Mouse (Mus musculus) neural tube, embryonic 12.5 days (tissue): ENCODE data around the gene Skp2. TPM values are rescaled to one million over a fixed set of nuclear protein-coding genes. Genes with fewer than 3 reads are reported as not detected.

ENCODE experiments used
- ATAC-seq: fragments of 200-750 bp; cut with Nextera tagmentation; 2 replicates; pipeline ENCODE4 v1.8.0; 2017; ENCODE audit warnings: low read depth, mild to moderate bottlenecking, moderate TSS enrichment, moderate library complexity; ENCODE audit not compliant: low FRiP score
- H3K27ac ChIP-seq: fragments of 300-500 bp; sonication (generic); 2 replicates; pipeline ENCODE4 v1.5.1; 2016
- H3K27me3 ChIP-seq: fragments of 300-500 bp; sonication (generic); replicated peaks from 2 replicates; pipeline ENCODE4 v1.6.1; 2016; ENCODE audit warnings: mild to moderate bottlenecking
- H3K36me3 ChIP-seq: fragments of 300-500 bp; sonication (generic); 2 replicates; pipeline ENCODE4 v1.6.1; 2016; ENCODE audit warnings: mild to moderate bottlenecking
- H3K4me1 ChIP-seq: fragments of 300-500 bp; sonication (generic); 2 replicates; pipeline ENCODE4 v1.6.1; 2016
- H3K4me2 ChIP-seq: fragments of 300-500 bp; sonication (generic); replicated peaks from 2 replicates; pipeline ENCODE4 v1.6.1; 2016; ENCODE audit warnings: mild to moderate bottlenecking
- H3K4me3 ChIP-seq: fragments of 300-500 bp; sonication (generic); 2 replicates; pipeline ENCODE4 v1.5.1; 2016
- H3K9ac ChIP-seq: fragments of 300-500 bp; sonication (generic); 2 replicates; pipeline ENCODE4 v1.6.1; 2016; ENCODE audit warnings: mild to moderate bottlenecking
- H3K9me3 ChIP-seq: fragments of 300-500 bp; sonication (generic); 2 replicates; pipeline ENCODE4 v1.6.1; 2016; ENCODE audit warnings: mild to moderate bottlenecking
- WGBS: fragments of 180-500 bp; shearing (Covaris S2); methylation state at CpG from one replicate; pipeline ENCODE4 v1.1.7; 2016; 5-methylcytosine and 5-hydroxymethylcytosine counted together
- polyA plus RNA-seq: library from polyadenylated mRNA; unstranded; fragments of >200 nt; fragmentation: Nextera tagmentation; extraction: Ambion mirVana; gene quantifications from 2 replicates; pipeline ENCODE4 v1.2.1, GENCODE M21; 2016

The Skp2 gene
- polyA plus RNA-seq, 1 experiment from 2014 or later: 66.1 TPM

DNA sequence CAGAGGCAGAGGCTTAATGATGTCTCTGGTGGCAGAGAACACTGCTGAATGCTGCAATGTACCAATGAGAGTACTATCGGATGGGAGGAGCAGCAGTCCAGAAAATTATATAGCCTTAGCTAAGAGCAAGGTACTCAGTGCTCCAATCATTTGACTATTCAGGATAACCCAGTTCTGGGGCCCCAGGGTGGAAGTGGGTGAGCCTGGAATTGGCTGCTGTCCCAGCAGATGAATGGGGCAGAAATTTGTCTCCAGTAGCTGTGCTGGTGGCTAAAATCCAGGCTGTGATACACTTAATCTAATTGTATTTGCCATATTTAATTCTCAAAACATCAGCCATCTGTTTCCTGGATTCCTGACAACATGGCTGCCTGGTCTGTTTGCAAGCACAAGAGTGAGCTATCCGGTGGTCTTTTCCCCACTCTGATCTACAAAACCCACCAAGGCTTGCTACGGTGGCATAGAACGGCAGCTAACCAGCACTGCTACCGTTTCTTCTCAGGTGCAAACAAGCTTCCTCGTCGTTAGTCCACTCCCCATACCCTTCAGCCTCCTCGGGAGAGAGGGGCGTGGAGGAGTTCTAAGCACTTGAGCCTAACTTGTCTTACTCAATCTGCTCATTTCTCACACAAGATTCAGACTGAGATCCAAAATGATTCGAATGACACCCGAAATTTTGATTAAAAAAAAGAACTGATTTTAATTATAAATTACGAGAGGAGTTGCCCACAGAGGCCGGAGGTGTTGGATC, 22.4 kb downstream of the Skp2 start:
- no peaks in the 10 kb centered on the region for H3K9me3 ChIP-seq
- WGBS: 92% methylated on average over 13 of the region's 13 CpGs

DNA sequence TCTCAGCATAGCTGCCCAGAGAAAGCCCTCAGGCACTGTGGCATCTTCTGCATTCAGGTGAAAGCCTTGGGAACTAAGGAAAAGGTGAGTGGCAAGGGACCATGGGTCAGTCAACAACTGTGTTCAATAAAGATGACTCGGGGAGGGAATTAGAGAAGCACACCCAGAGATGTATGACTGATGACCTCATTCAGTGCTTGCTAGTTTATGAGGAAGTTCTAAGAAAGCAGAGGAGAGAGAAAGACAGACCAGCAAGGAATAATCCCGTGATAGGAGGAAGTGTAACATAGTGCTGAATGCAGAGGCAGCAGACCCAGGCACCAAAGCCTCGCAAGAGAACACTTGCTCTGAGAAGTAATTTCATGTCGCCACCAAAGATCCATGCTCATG, 23.7 kb downstream of the Skp2 start:
- H3K27ac ChIP-seq: no peak overlapping the region
- H3K9me3 ChIP-seq: no peaks in the 10 kb centered on the region
- H3K4me1 ChIP-seq: no peaks in the 10 kb centered on the region
- no peaks in the 10 kb centered on the region for H3K27me3 ChIP-seq
- H3K4me3 ChIP-seq: no peak overlapping the region
- no peak overlapping the region for H3K9ac ChIP-seq
- WGBS: 89% methylated on average over 4 of the region's 4 CpGs
- no peak overlapping the region for H3K4me2 ChIP-seq
- no peak for ATAC-seq
- H3K36me3 ChIP-seq: peaks cover 52% of the 10 kb centered on the region

More for the DNA sequence above, 22.4 kb downstream of the Skp2 start:
- Histone ChIP-seq H3K4me2 (no peak overlapping the region), H3K36me3 (peaks cover 56% of the 10 kb centered on the region), H3K27me3 (no peaks in the 10 kb centered on the region), H3K27ac (no peak overlapping the region), H3K4me1 (no peaks in the 10 kb centered on the region), H3K4me3 (no peak overlapping the region), H3K9ac (no peak overlapping the region)
- no peak for ATAC-seq

DNA sequence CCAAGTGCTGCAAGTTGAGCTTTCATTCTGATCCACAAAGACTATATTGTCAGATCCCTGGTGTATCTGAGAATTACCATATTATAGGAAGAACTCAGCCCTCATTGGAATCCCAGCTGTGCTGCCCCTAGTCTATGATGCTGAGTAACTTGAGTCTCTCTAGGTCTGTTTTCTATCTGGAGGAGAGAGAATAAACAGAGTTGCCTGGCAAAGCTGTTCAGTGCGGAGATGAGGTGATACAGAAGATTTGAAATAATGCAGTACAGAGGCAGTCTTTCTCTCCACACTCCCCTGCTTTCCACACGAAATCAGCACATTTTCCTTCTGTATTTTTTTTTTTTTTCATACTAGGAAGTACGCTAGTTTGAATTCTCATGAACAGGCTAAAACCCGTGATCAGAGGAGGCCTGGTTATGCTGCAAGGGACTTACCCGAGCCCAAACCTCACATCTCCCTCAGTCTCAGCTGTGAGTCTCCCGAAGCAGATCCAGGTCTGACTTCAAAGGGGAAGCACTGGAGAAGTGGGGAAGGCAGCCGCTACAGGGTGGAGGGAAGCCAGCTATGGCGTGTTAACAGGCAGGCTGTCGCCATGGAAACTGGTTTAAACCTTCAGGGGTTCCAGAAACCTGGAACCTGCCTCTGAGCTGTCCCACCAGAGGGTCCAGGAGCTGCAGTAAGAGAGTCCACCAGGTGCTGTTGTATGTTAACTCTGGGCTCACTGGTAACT, 24.3 kb downstream of the Skp2 start:
- ATAC-seq: no peak
- WGBS: 83% methylated on average over 9 of the region's 9 CpGs
- H3K27me3 ChIP-seq: no peaks in the 10 kb centered on the region
- H3K4me2 ChIP-seq: no peak overlapping the region
- no peaks in the 10 kb centered on the region for H3K4me1 ChIP-seq
- H3K27ac ChIP-seq: no peak overlapping the region
- no peaks in the 10 kb centered on the region for H3K9me3 ChIP-seq
- peaks cover 47% of the 10 kb centered on the region for H3K36me3 ChIP-seq
- no peak overlapping the region for H3K9ac ChIP-seq
- H3K4me3 ChIP-seq: no peak overlapping the region

DNA sequence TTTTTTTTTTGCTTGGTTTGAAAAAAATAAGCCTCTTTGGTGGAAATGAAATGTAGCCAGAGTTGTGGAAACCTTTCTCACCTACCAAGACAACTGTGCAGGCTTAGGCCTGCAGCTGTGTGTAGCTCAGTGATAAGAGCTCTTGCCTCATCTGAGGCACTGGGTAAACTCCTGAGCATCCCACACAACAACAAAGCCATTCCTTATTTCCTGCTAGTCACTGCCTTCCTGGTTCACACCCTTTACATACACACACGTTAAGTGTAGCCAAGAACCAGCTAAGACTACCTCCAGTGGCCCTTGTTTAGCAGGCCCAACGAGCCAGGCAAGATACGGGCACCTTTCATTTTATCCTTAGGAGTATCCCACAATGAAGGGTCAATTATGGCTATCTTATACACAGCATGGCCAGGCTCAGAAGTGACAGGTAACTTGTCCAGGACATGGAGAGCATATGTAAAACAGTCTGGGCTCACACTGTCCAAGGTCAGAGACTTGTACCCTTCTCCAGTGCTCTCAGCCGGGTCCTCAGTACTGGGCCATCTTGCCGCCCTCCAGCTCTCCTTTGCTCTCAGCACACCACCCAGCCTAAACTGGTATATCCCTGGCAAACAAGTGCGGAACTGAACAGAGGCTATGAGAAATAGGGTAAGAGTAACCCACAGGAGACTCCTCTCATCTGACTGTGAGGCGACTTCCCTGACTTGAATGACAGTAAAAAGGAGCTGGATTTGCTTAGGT, 28.0 kb downstream of the Skp2 start:
- WGBS: 92% methylated on average over 7 of the region's 7 CpGs
- no peak overlapping the region for H3K4me2 ChIP-seq
- no peaks in the 10 kb centered on the region for H3K9me3 ChIP-seq
- H3K4me3 ChIP-seq: no peak overlapping the region
- H3K27ac ChIP-seq: no peak overlapping the region
- no peaks in the 10 kb centered on the region for H3K4me1 ChIP-seq
- H3K9ac ChIP-seq: no peak overlapping the region
- H3K27me3 ChIP-seq: no peaks in the 10 kb centered on the region
- peaks cover 71% of the 10 kb centered on the region for H3K36me3 ChIP-seq
- ATAC-seq: no peak

DNA sequence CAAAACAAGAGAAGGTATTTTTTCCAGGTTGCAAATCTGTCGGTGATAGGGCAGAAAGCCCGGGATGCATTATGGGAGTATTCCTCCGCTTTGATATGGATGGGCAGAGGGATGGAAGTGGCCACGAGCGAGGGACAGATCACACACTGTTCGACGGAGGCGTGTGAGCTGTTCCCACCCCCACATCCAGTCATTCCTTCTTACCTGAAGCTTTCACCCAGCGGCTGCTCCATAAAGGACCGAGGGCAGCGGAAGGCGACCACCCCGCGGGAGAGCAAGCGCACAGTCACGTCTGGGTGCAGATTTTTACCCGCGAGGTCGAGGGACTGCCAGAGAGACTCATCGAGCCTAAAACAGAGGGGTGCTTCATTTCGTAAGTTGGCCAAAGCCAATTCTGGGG, 30.4 kb downstream of the Skp2 start:
- WGBS: 93% methylated on average over 21 of the region's 21 CpGs
- peaks cover 72% of the 10 kb centered on the region for H3K36me3 ChIP-seq
- no peaks in the 10 kb centered on the region for H3K9me3 ChIP-seq
- no peak overlapping the region for H3K4me3 ChIP-seq
- no peaks in the 10 kb centered on the region for H3K27me3 ChIP-seq
- no peaks in the 10 kb centered on the region for H3K4me1 ChIP-seq
- H3K27ac ChIP-seq: no peak overlapping the region
- H3K9ac ChIP-seq: no peak overlapping the region
- no peak for ATAC-seq
- no peak overlapping the region for H3K4me2 ChIP-seq

DNA sequence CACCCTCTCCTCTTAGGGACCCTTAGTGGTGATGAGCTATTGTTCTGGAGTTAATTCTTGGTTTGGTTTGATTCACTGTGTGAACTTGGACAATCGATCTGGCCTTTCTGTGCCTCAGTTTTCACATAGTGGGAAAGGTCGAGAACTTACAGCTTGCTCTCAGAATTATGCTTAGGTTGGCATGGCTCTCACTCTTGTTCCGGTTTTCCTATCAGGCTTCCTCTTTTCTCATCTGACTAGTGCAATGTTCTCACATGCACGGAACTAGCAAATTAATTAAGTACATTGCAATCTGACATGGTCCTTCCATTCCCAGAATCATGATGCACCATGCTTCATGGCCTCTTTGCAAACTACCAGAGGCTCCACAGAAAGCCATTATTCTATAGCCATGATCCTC, 32.2 kb downstream of the Skp2 start:
- Histone ChIP-seq H3K9ac (no peak overlapping the region), H3K4me1 (no peaks in the 10 kb centered on the region), H3K27me3 (no peaks in the 10 kb centered on the region), H3K36me3 (peaks cover 75% of the 10 kb centered on the region), H3K4me3 (no peak overlapping the region), H3K27ac (no peak overlapping the region), H3K4me2 (no peak overlapping the region), H3K9me3 (no peaks in the 10 kb centered on the region)
- 92% methylated on average over 4 of the region's 4 CpGs for WGBS
- ATAC-seq: no peak

DNA sequence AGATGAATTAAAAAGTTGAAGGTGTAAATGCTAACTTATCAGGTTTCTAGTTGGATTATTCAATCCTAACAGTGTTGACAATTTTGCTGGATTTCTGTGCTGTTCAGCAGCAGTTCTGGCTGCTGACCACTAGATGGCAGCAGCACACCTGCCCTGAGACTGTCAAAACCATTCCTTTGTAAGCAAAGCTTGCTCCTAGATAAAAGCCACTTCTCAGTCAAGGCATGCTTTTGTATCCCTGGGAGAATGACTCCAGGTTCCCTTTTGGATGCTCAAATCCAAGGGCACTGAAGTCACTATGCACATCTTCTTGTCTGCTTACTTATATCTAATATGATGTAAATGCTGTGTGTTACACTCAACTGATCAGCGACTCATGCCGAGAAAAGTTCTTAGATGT, 35.1 kb downstream of the Skp2 start:
- WGBS: 92% methylated on average over 2 of the region's 2 CpGs
- no peak overlapping the region for H3K4me3 ChIP-seq
- H3K4me1 ChIP-seq: no peaks in the 10 kb centered on the region
- no peak overlapping the region for H3K9ac ChIP-seq
- H3K4me2 ChIP-seq: no peak overlapping the region
- H3K9me3 ChIP-seq: no peaks in the 10 kb centered on the region
- no peaks in the 10 kb centered on the region for H3K27me3 ChIP-seq
- H3K36me3 ChIP-seq: peaks cover 84% of the 10 kb centered on the region
- H3K27ac ChIP-seq: no peak overlapping the region
- peak; percentile 79 for ATAC-seq

DNA sequence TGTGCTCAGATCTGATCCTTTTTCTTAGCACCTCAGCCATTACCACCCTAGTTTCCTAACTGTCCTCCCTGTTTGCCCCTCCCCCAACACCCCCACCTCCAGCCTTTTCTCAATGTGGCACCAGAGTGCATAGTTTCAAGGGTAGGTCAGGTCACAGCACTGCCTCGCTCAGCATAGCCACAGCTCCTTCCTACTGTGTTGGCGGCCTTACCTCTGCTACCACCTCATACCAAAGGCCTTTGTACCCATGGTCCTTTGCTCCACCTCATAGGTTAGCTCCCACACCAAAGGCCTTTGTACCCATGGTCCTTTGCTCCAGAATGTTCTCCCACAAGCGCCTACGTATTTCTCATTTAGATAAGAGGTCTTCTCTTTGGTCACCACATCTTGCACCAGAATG, 36.4 kb downstream of the Skp2 start:
- H3K9ac ChIP-seq: no peak overlapping the region
- no peak overlapping the region for H3K4me2 ChIP-seq
- H3K27ac ChIP-seq: no peak overlapping the region
- no peaks in the 10 kb centered on the region for H3K4me1 ChIP-seq
- H3K4me3 ChIP-seq: no peak overlapping the region
- peaks cover 84% of the 10 kb centered on the region for H3K36me3 ChIP-seq
- ATAC-seq: no peak
- no peaks in the 10 kb centered on the region for H3K27me3 ChIP-seq
- no peaks in the 10 kb centered on the region for H3K9me3 ChIP-seq
- 93% methylated on average over 4 of the region's 4 CpGs for WGBS

DNA sequence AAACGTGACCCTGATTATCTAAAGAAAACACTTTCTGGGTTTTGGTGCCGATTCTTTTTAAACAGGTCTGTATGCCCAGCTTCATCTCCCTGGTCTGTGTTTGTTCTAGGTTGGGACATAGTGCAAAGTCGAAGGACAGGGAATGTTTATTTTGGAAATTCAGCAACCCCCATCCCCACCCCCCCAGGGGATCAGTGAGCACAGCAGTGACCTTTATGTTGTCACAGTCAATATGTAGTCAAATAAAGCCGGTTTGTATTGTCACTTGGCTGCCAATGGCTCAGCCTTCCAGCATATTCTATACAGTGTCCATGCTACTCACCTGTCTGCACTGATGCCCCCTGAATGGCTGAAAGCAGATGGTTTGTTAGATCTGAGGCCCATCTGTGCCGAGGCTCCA, 40.6 kb downstream of the Skp2 start:
- Histone ChIP-seq H3K27me3 (no peaks in the 10 kb centered on the region), H3K4me1 (no peaks in the 10 kb centered on the region), H3K4me2 (no peak overlapping the region), H3K36me3 (peaks cover 64% of the 10 kb centered on the region), H3K27ac (no peak overlapping the region), H3K9me3 (no peaks in the 10 kb centered on the region), H3K4me3 (no peak overlapping the region), H3K9ac (no peak overlapping the region)
- WGBS: 84% methylated on average over 5 of the region's 5 CpGs
- no peak for ATAC-seq

DNA sequence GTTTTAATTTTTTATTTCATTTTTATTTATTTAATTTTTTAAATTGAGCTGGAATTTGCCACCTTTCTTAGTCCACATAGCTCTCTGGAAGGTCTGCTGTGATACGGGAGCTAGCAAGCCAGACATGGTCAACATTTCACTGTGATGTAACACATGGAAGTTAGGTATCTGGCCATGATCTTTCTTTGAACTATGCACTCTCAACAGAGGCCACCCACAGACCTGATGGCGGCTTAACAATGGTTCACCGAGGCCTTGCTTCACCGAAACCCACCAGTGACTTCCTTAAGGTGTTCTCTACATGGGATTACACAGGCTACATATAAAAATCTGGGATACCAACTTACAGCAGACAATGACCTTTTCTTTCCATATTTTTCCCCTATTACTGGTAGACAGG, 41.1 kb downstream of the Skp2 start:
- H3K4me3 ChIP-seq: no peak overlapping the region
- peaks cover 59% of the 10 kb centered on the region for H3K36me3 ChIP-seq
- no peak overlapping the region for H3K9ac ChIP-seq
- H3K9me3 ChIP-seq: no peaks in the 10 kb centered on the region
- no peaks in the 10 kb centered on the region for H3K27me3 ChIP-seq
- no peak overlapping the region for H3K27ac ChIP-seq
- no peaks in the 10 kb centered on the region for H3K4me1 ChIP-seq
- H3K4me2 ChIP-seq: no peak overlapping the region
- WGBS: 84% methylated on average over 4 of the region's 4 CpGs
- no peak for ATAC-seq

DNA sequence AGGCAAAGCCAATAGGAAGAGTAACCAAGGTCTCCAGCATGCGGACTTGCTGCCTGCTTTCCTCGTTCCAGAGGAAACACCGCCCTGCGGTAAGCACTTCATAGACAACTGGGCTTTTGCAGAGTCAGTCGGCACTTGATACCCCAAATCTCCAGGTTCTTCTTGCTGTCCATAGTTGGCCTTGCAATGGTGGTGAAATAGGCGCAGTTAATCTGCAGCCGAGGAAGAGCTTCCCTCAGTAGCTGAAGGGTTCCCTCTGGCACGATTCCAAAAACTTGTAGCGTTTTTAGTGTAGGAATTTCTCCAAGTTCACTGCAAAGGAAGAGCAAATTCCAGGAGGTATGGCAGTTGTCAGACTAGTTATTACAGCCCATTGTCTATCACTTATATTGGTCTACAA, 41.7 kb downstream of the Skp2 start:
- H3K9ac ChIP-seq: no peak overlapping the region
- WGBS: 89% methylated on average over 9 of the region's 9 CpGs
- no peak overlapping the region for H3K4me2 ChIP-seq
- H3K36me3 ChIP-seq: peaks cover 53% of the 10 kb centered on the region
- no peaks in the 10 kb centered on the region for H3K27me3 ChIP-seq
- H3K4me3 ChIP-seq: no peak overlapping the region
- H3K4me1 ChIP-seq: no peaks in the 10 kb centered on the region
- no peaks in the 10 kb centered on the region for H3K9me3 ChIP-seq
- no peak for ATAC-seq
- no peak overlapping the region for H3K27ac ChIP-seq

DNA sequence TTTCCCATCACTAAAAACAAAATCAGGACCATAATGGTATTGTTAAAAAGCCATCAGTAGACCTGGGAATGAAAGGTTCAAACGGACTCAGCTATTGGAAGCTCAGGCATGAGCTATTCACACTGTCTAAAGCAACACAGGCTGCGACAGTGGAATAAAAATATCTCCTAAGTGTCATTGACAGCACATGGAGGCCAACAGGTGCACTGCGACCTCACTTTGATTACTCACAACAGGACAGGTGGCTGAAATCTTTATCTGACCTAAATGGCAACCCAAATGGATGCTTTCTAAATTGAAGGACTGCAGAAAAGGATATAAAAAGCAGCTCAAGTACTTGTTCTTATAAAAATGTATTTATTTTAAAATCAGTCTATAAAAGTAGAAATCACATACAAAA, 43.6 kb downstream of the Skp2 start:
- Histone ChIP-seq H3K27me3 (no peaks in the 10 kb centered on the region), H3K27ac (no peak overlapping the region), H3K4me1 (no peaks in the 10 kb centered on the region), H3K9ac (no peak overlapping the region), H3K4me2 (no peak overlapping the region), H3K36me3 (peaks cover 47% of the 10 kb centered on the region), H3K4me3 (no peak overlapping the region), H3K9me3 (no peaks in the 10 kb centered on the region)
- WGBS: 80% methylated on average over 3 of the region's 3 CpGs
- no peak for ATAC-seq
